Mouse (Mus musculus) hematopoietic multipotent progenitor cell, adult 10-12 weeks (in vitro differentiated cells): ENCODE measurements around the gene Srsf6. TPM values are rescaled to one million over a fixed set of nuclear protein-coding genes. Genes with fewer than 3 reads are reported as not detected.

ENCODE experiments used
- polyA plus RNA-seq: library from polyadenylated mRNA; stranded (reverse); fragments of >175 nt; gene quantifications from 2 replicates; pipeline ENCODE4 v1.2.3, GENCODE M21; 2012; ENCODE audit warnings: low replicate concordance

Srsf6 gene
- polyA plus RNA-seq: 60.1 and 124 TPM in 2 replicates

DNA sequence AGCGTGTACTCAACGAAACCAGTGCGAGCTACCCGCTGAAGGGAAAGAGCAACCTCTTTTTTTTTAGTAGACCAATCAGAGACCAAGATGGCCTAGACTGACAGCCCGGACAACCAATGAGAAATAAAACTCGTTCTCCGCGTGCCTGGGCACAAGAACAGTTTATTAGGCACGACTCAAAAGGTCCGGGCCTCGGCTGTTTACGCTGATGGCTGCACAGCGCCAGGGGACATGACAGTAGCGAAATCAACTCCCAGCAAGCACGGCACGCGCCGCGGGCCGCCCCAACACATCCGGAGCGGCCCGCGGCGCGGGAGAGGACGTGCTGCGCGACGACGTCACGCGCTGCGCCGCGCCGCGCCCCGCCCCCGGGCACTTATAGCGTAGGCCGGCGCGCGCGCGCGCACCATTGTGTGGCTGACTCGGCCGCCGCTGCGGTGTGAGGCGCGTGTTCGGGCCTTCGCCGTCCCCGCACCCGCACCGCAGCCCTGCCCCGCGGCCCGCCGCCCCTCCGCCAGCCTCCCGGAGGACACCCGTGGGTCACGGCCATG lies at the start of gene Srsf6:
TSS of gene Srsf6 (plus strand) at position 406 of the 551 bp plus-strand sequence.

GRCm38 (mm10) chr2:162943148-162943846 lies 12.0 kb downstream of the Srsf6 start, which contains the start of gene L3mbtl1:
L3mbtl1 (plus strand) TSS chr2:162943472.

Other genes with a start within 250 kb of the Srsf6 start
- gene L3mbtl1, start 11.9 kb downstream of the Srsf6 start, polyA plus RNA-seq: not detected in 2 replicates
- not detected in 2 replicates for gene Sgk2, start 55.8 kb downstream of the Srsf6 start, polyA plus RNA-seq
- gene Ift52, start 85.8 kb downstream of the Srsf6 start, polyA plus RNA-seq: 2.8 and 5.1 TPM in 2 replicates
- gene Mybl2, start 123.2 kb downstream of the Srsf6 start, polyA plus RNA-seq: 5.4 and 13.6 TPM in 2 replicates
- not detected in 2 replicates for gene Gtsf1l, start 156.3 kb downstream of the Srsf6 start, polyA plus RNA-seq